Mouse (Mus musculus) testis, adult 2 months (tissue): ENCODE results near the gene Spata25.
"Not testable (repeated sequence)": the region's sequence is repeated elsewhere in the genome, so short reads cannot be mapped to it uniquely, and the experiment has no call there.

Experiments used
- CTCF ChIP-seq: fragments of 200-500 bp; IDR thresholded peaks from 2 replicates; pipeline ENCODE4 v1.5.1; 2012; ENCODE audit warnings: low read depth, mild to moderate bottlenecking, inconsistent platforms, low read length, moderate library complexity; ENCODE audit not compliant: control insufficient read depth, insufficient read depth, insufficient replicate concordance
- POLR2A ChIP-seq: fragments of 200-500 bp; IDR thresholded peaks from 2 replicates; pipeline ENCODE4 v1.6.1; 2012; ENCODE audit warnings: low read depth, mild to moderate bottlenecking, inconsistent platforms, low read length, moderate library complexity; ENCODE audit not compliant: control insufficient read depth

GRCm38 (mm10) chr2:164863411-164863810, 35.1 kb upstream of the Spata25 start:
- TF ChIP-seq CTCF, POLR2A: not testable (repeated sequence)
